Mouse (Mus musculus) heart, postnatal 0 days (tissue): ENCODE measurements around the gene Slc12a4.

Experiments
- CTCF ChIP-seq: IDR thresholded peaks from 2 replicates; pipeline ENCODE4 v1.5.1; 2016; ENCODE audit warnings: antibody characterized with exemption, control low read depth, low read depth
- EP300 ChIP-seq: IDR thresholded peaks from 2 replicates; pipeline ENCODE4 v1.6.1; 2016; ENCODE audit warnings: antibody characterized with exemption, low read depth

- TF ChIP-seq EP300 (no peak), CTCF (no peak)
These were observed 46.5 kb downstream of the Slc12a4 start for GRCm38 (mm10) chr8:105919390-105919789.
